Mouse (Mus musculus): ENCODE data around the gene Tsen54. TPM values are rescaled to one million over a fixed set of nuclear protein-coding genes. Genes with fewer than 3 reads are reported as not detected.
A peak's percentile ranks its signal among the peaks of the same experiment; 100 is the strongest.

The Tsen54 gene
- total RNA-seq (2021) (1 to 10 TPM; 7.2 to 9.3 TPM), polyA plus RNA-seq (2012; rRNA removed) (15.9 and 16.3 TPM in 2 replicates)
- long read RNA-seq, transcript Tsen54-201 (11 exons, 1,979 nt), result major isoform, 9 of 13 reads
- long read RNA-seq, partial matches to known transcripts, result 2 of 13 reads
- long read RNA-seq, other reads (novel, unspliced or antisense), result 2 of 13 reads

DNA sequence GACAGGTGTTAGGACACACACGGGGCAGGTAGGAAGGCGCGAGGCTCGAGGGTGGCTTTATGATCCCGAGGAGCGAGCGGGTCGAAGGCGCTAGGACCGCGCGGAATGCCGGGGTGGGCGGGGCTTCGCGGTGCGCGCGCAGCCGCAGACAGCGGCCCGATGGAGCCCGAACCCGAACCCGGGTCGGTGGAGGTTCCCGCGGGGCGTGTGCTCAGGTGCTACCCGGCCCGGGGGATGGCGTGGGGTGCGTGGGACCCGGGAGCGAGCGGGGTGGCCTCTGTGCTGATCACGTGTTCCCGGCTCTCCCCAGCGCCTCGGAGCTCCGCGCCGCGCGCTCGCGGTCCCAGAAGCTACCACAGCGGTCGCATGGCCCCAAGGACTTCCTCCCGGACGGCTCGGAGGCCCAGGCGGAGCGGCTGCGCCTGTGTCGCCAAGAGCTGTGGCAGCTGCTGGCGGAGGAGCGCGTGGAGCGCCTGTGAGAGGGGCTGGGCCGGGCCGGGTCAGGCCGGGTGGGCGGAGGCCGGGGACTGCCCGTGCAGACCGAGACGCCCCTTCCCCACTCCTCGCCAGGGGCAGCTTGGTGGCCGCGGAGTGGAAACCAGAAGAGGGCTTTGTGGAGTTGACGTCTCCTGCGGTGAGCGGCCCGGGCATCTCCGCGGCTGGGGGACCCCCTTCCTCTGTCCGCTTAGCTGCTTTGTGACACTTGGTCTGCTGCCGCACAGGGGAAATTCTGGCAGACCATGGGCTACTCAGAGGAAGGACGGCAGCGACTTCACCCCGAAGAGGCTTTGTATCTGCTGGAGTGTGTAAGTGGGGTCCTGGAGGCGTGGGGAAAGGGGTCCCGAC is at the start of gene Tsen54:
Tsen54 (plus strand) TSS at position 120 of the 846 bp plus-strand sequence.
- Histone ChIP-seq H3K4me1 (ENCODE audit: control insufficient read depth, insufficient read depth, low read length) (peaks cover 3% of the 10 kb centered on the region), H3K27ac (peak within 1 kb of the TSS; percentile 94), H3K4me3 (peak within 1 kb of the TSS; percentile 95), H3K27me3 (ENCODE audit: control insufficient read depth, insufficient read depth, low read length) (no peaks in the 10 kb centered on the region), H3K79me2 (replicated peaks; ENCODE audit: control insufficient read depth, insufficient read depth, low read length) (peaks cover 1% of the 10 kb centered on the region; the same call in 1 of the 2 replicates), H3K36me3 (ENCODE audit: control insufficient read depth, insufficient read depth, low read length) (no peaks in the 10 kb centered on the region), H3K9ac (ENCODE audit: low read depth, low read length) (peak within 1 kb of the TSS; percentile 85)
- peak; percentile 91 to 96 for DNase-seq
- WGBS, result 1% methylated on average over 84 of the region's 84 CpGs
- intact Hi-C loops (cut with DNase I), result loop anchor here (1.0 to 5.0 kb wide), 2 partner anchors 93 to 168 kb away; no protein-coding TSS in a partner anchor
- TF ChIP-seq EP300 (IDR thresholded peaks at IDR 0.05; ENCODE audit: insufficient read depth, low read depth, low read length) (no peak), POLR2A (IDR thresholded peaks at IDR 0.05; ENCODE audit: insufficient read depth, low read depth, low read length) (0 out of 2 replicates have a peak, but pooled peaks have one; percentile 33)

DNA sequence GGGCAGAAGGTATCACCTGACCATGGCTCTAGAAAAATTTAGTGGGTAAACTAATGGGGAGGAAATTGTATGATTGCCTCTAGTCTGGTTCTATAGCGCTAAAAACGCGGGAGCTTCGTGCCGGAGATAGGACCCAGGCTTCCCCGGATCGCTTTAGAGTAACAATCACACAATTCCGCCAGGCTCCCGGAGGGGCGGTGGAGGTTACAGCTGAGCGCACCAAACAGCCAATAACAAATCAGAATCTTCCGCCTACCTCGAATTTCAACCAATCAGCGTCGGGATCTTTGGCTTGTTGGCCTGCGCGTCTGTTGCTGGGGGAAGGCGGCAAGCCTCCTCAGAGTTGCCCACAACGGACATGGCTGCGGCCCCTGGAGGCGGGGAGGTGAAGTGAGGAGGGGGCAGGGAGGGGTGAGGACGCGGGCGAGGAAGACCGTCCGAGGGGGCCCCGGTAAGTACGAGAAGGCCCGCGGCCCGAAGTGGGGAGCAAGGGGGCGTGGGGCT is 49.4 kb upstream of the Tsen54 start, which contains the start of gene Tmem94:
Tmem94 (plus strand) TSS at position 331 of the 504 bp plus-strand sequence.
- peak within 1 kb of the TSS; percentile 99 for H3K4me3 ChIP-seq
- under 1% methylated on average over 32 of the region's 32 CpGs for WGBS
- TF ChIP-seq POLR2A (IDR thresholded peaks at IDR 0.05; ENCODE audit: insufficient read depth, low read depth, low read length) (peak; percentile 69), CTCF (IDR thresholded peaks at IDR 0.05) (no peak)
- peak within 1 kb of the TSS; percentile 97 for H3K27ac ChIP-seq
- intact Hi-C loops (cut with DNase I), result loop anchor here (5.0 kb wide), 1 partner anchor 43 kb away; no protein-coding TSS in a partner anchor
- H3K79me2 ChIP-seq (replicated peaks; ENCODE audit: control insufficient read depth, insufficient read depth, low read length), result 0 out of 2 replicates have a peak, but pooled peaks cover under 1% of the 10 kb centered on the region
- no peaks in the 10 kb centered on the region for H3K27me3 ChIP-seq (ENCODE audit: control insufficient read depth, insufficient read depth, low read length)
- peaks cover 8% of the 10 kb centered on the region for H3K4me1 ChIP-seq (ENCODE audit: control insufficient read depth, insufficient read depth, low read length)
- H3K9ac ChIP-seq (ENCODE audit: low read depth, low read length), result peak within 1 kb of the TSS; percentile 96
- peak; percentile 96 for DNase-seq
- H3K36me3 ChIP-seq (ENCODE audit: control insufficient read depth, insufficient read depth, low read length), result peaks cover 3% of the 10 kb centered on the region; the same call in 1 of the 2 replicates

GRCm38 (mm10) chr11:115765607-115766141 is 48.9 kb upstream of the Tsen54 start:
- Histone ChIP-seq H3K79me2 (replicated peaks; ENCODE audit: control insufficient read depth, insufficient read depth, low read length) (0 out of 2 replicates have a peak, but pooled peaks cover 3% of the 10 kb centered on the region), H3K36me3 (ENCODE audit: control insufficient read depth, insufficient read depth, low read length) (peaks cover 8% of the 10 kb centered on the region; the same call in 1 of the 2 replicates), H3K4me1 (ENCODE audit: control insufficient read depth, insufficient read depth, low read length) (peaks cover 11% of the 10 kb centered on the region), H3K27me3 (ENCODE audit: control insufficient read depth, insufficient read depth, low read length) (no peaks in the 10 kb centered on the region), H3K9ac (ENCODE audit: low read depth, low read length) (peak overlapping the region; percentile 96), H3K4me3 (peak overlapping the region; percentile 99), H3K27ac (peak overlapping the region; percentile 97)
- no peak for DNase-seq
- intact Hi-C loops (cut with DNase I), result loop anchor here (5.0 kb wide), 1 partner anchor 43 kb away; no protein-coding TSS in a partner anchor
- under 1% methylated on average over 34 of the region's 34 CpGs for WGBS
- peak; percentile 60 for TF ChIP-seq CTCF (IDR thresholded peaks at IDR 0.05)
- TF ChIP-seq POLR2A (IDR thresholded peaks at IDR 0.05; ENCODE audit: insufficient read depth, low read depth, low read length), result peak; percentile 46; the same call in 1 of the 2 replicates
- TF ChIP-seq EP300 (IDR thresholded peaks at IDR 0.05; ENCODE audit: insufficient read depth, low read depth, low read length), result no peak

DNA sequence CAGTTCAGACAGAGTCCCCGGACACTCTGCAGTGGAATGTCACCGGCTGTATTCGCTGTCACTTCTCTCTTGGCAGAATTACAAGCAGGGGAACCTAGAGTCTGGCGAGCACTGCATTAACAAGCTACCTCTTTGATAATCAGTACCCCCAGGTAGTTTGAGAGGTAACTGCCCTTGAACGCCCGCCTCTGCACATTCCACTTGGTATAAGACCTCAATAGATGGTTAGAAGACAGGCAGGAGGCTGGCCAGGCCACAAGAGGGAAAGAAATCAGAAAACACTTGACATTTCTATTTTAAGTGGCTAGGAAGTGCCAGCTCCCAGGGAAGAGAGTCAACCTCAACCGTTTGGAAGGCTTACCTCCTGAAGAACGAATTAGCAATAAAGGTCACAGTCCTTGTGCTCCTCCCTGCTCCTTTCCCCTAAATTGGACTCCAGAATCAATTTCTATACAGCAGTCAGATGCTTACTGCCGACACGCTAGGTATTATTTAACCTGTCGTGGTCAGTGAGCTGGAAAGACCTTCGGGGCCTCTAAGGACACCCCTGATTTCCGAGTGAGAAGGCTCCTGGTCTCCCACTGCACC is 48.1 kb upstream of the Tsen54 start:
- peak; percentile 59 to 62 for DNase-seq
- peak overlapping the region; percentile 96 for H3K9ac ChIP-seq (ENCODE audit: low read depth, low read length)
- peaks cover 11% of the 10 kb centered on the region for H3K4me1 ChIP-seq (ENCODE audit: control insufficient read depth, insufficient read depth, low read length)
- 0 out of 2 replicates have a peak, but pooled peaks have one; percentile 21 for TF ChIP-seq POLR2A (IDR thresholded peaks at IDR 0.05; ENCODE audit: insufficient read depth, low read depth, low read length)
- TF ChIP-seq EP300 (IDR thresholded peaks at IDR 0.05; ENCODE audit: insufficient read depth, low read depth, low read length), result 0 out of 2 replicates have a peak, but pooled peaks have one; percentile 16
- peak; percentile 39 for TF ChIP-seq CTCF (IDR thresholded peaks at IDR 0.05)
- WGBS, result 27% methylated on average over 13 of the region's 13 CpGs
- peak overlapping the region; percentile 99 for H3K4me3 ChIP-seq
- peak overlapping the region; percentile 97 for H3K27ac ChIP-seq
- H3K79me2 ChIP-seq (replicated peaks; ENCODE audit: control insufficient read depth, insufficient read depth, low read length), result 0 out of 2 replicates have a peak, but pooled peaks cover 3% of the 10 kb centered on the region
- peaks cover 11% of the 10 kb centered on the region; the same call in 1 of the 2 replicates for H3K36me3 ChIP-seq (ENCODE audit: control insufficient read depth, insufficient read depth, low read length)
- no peaks in the 10 kb centered on the region for H3K27me3 ChIP-seq (ENCODE audit: control insufficient read depth, insufficient read depth, low read length)
- intact Hi-C loops (cut with DNase I), result loop anchor here (5.0 kb wide), 1 partner anchor 44 kb away; no protein-coding TSS in a partner anchor

GRCm38 (mm10) chr11:115766981-115767380 is 47.5 kb upstream of the Tsen54 start:
- 47% methylated on average over 8 of the region's 8 CpGs for WGBS
- 0 out of 2 replicates have a peak, but pooled peaks cover 3% of the 10 kb centered on the region for H3K79me2 ChIP-seq (replicated peaks; ENCODE audit: control insufficient read depth, insufficient read depth, low read length)
- no peak for TF ChIP-seq EP300 (IDR thresholded peaks at IDR 0.05; ENCODE audit: insufficient read depth, low read depth, low read length)
- TF ChIP-seq CTCF (IDR thresholded peaks at IDR 0.05), result no peak
- TF ChIP-seq POLR2A (IDR thresholded peaks at IDR 0.05; ENCODE audit: insufficient read depth, low read depth, low read length), result no peak
- H3K27ac ChIP-seq, result peak overlapping the region; percentile 97
- H3K27me3 ChIP-seq (ENCODE audit: control insufficient read depth, insufficient read depth, low read length), result no peaks in the 10 kb centered on the region
- H3K4me3 ChIP-seq, result peak overlapping the region; percentile 99
- H3K36me3 ChIP-seq (ENCODE audit: control insufficient read depth, insufficient read depth, low read length), result peaks cover 11% of the 10 kb centered on the region; the same call in 1 of the 2 replicates
- DNase-seq, result no peak
- peak overlapping the region; percentile 96 for H3K9ac ChIP-seq (ENCODE audit: low read depth, low read length)
- peaks cover 11% of the 10 kb centered on the region for H3K4me1 ChIP-seq (ENCODE audit: control insufficient read depth, insufficient read depth, low read length)
- intact Hi-C loops (cut with DNase I), result loop anchor here (5.0 kb wide), 1 partner anchor 45 kb away; no protein-coding TSS in a partner anchor

Data from heart, adult 2 months (tissue).